Mouse (Mus musculus): Measurements from ENCODE around the gene Stat2.

DNA sequence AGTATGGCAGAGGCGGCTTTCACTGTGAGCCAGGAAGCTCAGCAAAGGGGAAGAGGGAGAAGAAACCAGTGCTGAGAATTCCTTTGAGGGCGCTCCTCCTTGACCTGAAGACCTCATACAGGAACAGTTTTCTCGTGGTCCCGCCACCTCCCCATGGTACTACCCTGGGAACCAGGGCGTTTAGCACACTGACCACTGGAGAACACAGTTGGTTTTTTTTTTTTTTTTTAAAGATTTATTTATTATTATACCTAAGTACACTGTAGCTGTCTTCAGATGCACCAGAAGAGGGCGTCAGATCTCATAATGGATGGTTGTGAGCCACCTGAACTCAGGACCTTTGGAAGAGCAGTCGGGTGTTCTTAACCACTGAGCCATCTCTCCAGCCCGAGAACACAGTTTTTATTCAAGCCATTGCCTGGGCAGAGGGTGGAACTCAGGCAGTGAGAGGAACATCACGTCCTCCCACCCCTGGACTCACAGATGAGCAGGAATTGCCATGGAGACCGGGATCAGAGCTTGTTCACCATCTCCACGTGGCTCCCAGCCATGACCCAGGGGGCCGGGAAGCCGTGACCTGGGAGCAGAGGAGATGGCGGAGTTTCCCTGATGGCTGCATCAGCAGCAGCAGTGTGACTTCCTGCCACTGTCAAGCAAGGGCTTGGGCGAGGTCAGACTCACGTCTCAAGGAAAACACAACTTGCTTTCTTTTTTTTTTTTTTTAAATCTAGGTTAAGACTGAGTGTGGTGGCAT lies 48.6 kb upstream of the Stat2 start:
- TF ChIP-seq MAX (IDR thresholded peaks at IDR 0.05; ENCODE audit: low read depth): no peak
- no peak for TF ChIP-seq POLR2A (IDR thresholded peaks at IDR 0.05; ENCODE audit: insufficient read length, low read depth)
- TF ChIP-seq TCF12 (IDR thresholded peaks at IDR 0.05; ENCODE audit: insufficient read depth, poor library complexity, severe bottlenecking): no peak
- no peak for TF ChIP-seq CEBPB (IDR thresholded peaks at IDR 0.05; ENCODE audit: insufficient read depth, poor library complexity, severe bottlenecking)
- no peak for TF ChIP-seq USF1 (IDR thresholded peaks at IDR 0.05; ENCODE audit: low read depth)
- no peak for TF ChIP-seq E2F4 (IDR thresholded peaks at IDR 0.05; ENCODE audit: insufficient read depth)
- TF ChIP-seq MYOD1 (IDR thresholded peaks at IDR 0.05; ENCODE audit: control insufficient read depth in 1 of 3, insufficient read length in 2 of 3, low read depth in 2 of 3): no peak
- TF ChIP-seq SRF (IDR thresholded peaks at IDR 0.05; ENCODE audit: control insufficient read depth, insufficient read length, low read depth): no peak

Data from myocyte (in vitro differentiated cells).